Mouse (Mus musculus) 3T3-L1 (cell line): ENCODE results near the gene Gigyf1.

Source experiments
- DNase-seq: peaks from one replicate; pipeline ENCODE4 v3.0.0-alpha.2; 2015; ENCODE audit warnings: low read depth, low spot score

Gene Gigyf1

GRCm38 (mm10) chr5:137518436-137518835, at the start of gene Gigyf1:
Gigyf1 (plus strand) TSS chr5:137518548.
- peak; percentile 60 for DNase-seq

GRCm38 (mm10) chr5:137472252-137472904, 46.0 kb upstream of the Gigyf1 start:
- no peak for DNase-seq

DNA sequence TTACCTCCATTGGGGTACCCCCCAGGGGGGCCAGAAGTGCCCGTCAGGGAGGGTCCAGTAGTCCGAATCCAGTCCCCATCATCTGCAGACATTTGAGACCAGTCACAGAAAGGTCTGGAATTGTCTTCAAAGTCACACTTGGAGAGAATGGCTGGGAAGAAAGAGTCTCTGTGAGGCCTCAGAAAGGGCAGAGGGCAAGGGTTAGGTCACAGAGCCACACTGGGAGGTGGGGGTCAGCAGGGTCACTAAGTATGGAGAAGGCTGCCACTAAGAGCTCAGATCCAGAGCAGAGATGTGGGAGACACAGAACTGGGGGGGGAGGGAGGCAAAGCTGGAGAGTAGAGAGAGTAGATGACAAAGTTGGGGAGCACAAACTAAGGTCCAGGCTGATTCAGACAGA, 44.0 kb upstream of the Gigyf1 start:
- DNase-seq, result no peak

DNA sequence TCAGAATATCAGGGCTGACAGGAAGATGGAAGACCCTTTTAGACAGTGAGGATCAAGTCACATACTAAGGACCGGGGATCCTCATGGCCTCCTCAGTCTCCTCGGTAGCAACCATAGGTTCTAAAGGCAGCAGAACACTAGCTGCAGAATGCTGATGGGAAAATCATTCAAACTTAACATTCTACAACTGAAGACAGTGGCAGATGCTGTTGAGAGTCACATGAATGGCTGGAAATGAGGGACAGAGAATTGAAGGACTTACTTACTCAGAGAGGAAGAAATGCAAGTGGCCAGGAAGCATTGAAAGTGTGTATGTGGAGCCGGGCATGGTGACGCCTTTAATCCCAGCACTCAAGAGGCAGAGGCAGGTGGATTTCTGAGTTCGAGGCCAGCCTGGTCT, 41.4 kb upstream of the Gigyf1 start, which contains the start of gene Zan:
Zan (minus strand) TSS at position 101 of the 400 bp plus-strand sequence.
- no peak for DNase-seq

DNA sequence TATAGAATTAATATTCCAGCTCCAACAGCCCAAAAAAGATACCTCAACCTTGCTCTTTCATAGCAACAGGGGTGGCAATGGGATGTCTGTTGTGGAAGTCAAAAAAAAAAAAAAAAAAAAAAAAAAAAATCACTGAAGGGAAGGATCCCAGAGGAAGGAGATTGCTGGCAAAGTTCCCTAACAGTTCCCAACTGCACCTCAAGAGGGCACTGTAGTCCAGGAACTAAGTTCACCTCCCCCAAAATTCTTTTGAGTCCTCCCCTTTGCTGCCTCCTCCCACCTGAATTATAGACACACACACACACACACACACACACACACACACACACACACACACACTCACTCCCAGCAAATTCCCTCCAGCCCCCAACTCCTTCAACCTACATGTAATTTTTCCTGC, 37.2 kb upstream of the Gigyf1 start:
- DNase-seq, result peak; percentile 96

GRCm38 (mm10) chr5:137481897-137482296, 36.5 kb upstream of the Gigyf1 start:
- DNase-seq, result no peak

- DNase-seq, result no peak
These were observed 33.1 kb upstream of the Gigyf1 start for GRCm38 (mm10) chr5:137485071-137485850.

DNA sequence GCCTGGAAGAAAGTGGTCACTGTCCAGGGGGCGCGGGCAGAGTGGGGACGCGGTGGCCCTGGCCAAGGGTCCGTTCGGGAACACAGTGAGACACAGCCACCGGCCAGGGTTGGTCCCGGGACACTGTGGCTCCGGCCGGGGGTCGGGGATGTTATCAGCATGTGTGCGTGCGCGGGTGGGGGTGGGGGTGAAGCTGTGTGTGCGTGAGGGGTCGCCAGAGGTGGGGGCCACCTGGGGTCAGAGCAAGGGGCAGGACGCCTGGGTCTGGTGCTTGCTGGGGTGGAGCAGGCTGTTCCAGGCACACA, 32.5 kb upstream of the Gigyf1 start:
- no peak for DNase-seq

DNA sequence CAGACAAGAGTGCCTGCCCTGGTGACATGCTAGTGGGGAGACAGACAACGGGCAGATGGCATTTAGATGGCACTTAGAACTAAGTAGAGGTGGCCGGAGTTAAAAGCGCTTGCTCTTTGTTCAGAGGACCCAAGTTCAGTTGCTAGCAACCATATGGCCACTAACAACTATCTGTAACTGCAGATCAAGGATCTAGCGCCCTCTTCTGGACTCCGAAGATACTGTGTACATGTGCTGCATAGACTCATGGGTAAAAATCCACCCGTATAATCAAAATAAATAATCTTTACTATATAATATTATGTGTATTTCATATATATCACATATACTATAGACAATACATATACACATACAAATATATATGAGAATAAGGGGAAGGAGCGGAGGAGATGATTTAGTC, 30.7 kb upstream of the Gigyf1 start:
- DNase-seq, result peak; percentile 43

DNA sequence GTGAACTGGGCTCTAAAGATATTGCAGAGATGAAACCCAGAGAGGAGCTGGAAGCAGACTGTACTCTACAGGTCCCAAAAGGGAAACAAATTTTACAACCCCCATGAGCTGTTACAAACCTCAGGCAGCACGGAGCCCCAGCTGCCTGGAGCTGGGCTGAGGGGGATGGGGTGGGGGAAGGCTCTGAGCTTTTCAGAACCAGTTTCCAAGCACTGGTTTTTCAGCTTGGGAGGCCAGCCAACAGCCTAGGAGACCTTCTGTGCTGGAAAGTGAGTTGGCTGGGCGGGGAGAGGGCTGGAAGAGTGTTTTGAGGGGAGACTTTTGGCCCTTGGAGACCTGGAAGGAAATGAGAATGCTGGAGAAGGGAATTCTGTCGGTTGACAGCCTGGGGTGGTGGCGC, 26.8 kb upstream of the Gigyf1 start:
- DNase-seq, result no peak

- no peak for DNase-seq
These were observed 24.5 kb upstream of the Gigyf1 start for GRCm38 (mm10) chr5:137493831-137494230.

DNA sequence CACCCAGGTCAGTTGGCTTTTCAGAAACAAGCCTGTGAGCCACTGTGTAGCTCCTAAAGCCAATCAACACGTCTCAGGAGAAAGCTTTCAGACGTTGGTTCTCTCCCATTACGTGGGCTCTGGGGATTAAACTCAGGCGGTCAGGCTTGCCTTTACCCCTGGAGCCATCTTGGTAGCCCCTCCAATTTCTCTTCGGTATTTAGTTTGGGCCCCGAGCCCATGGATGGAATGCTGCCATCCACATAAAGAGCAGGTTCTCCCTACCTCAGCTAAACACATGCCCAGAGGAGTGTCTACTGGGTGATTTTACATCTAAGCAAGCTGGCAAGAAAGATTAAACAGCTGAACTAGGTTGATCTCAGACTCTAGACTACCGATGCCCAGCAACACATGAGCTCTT, 18.2 kb upstream of the Gigyf1 start:
- no peak for DNase-seq

GRCm38 (mm10) chr5:137501709-137502666, 16.4 kb upstream of the Gigyf1 start, which contains the start of gene Pop7:
Pop7 (minus strand) TSS chr5:137502518.
- DNase-seq, result peak; percentile 100

GRCm38 (mm10) chr5:137502667-137503110, 15.7 kb upstream of the Gigyf1 start:
- peak; percentile 97 for DNase-seq

GRCm38 (mm10) chr5:137504041-137504440, 14.3 kb upstream of the Gigyf1 start:
- DNase-seq, result peak; percentile 74

GRCm38 (mm10) chr5:137510014-137510501, 8.3 kb upstream of the Gigyf1 start:
- DNase-seq, result peak; percentile 70

- no peak for DNase-seq
These were observed 7.6 kb upstream of the Gigyf1 start for GRCm38 (mm10) chr5:137510573-137511390.

DNA sequence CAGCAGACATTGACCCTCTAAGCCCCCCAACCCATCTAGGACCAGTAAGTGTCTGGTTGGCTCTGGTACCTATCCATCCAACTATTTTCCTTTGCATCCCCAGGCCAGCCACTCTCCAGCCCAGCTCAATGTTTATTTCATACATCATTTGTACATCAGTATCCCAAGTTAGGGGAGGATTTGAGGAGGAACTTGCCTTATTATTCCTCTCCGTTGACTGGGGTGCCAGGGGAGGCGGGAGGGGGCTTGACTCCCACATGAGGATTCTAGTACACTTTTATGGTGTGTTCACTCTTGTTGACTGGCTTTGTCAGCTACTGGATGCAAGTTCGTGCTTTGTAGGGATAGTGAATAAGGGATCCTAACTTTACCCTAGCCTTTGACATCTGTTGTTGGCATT, 6.6 kb upstream of the Gigyf1 start:
- no peak for DNase-seq

- peak; percentile 62 for DNase-seq
These were observed 5.2 kb upstream of the Gigyf1 start for GRCm38 (mm10) chr5:137512847-137513794.
